Mouse (Mus musculus) liver, adult 2 months (tissue): ENCODE data around the gene Thada. TPM values are rescaled to one million over a fixed set of nuclear protein-coding genes. Genes with fewer than 3 reads are reported as not detected.

Source experiments
- DNase-seq: peaks from one replicate; pipeline ENCODE4 v3.0.0-alpha.2; 2011; ENCODE audit warnings: low read depth, low spot score; ENCODE audit errors: extremely low read depth
- H3K27ac ChIP-seq: fragments of 200-500 bp; replicated peaks from 2 replicates; pipeline ENCODE4 v1.5.1; 2012; ENCODE audit warnings: low read depth, mild to moderate bottlenecking, control low read depth, inconsistent platforms, low read length; ENCODE audit not compliant: insufficient read depth
- H3K27me3 ChIP-seq: fragments of 200-500 bp; 2 replicates; pipeline ENCODE4 v1.6.1; 2012; ENCODE audit warnings: mild to moderate bottlenecking, moderate library complexity, low read length, inconsistent platforms; ENCODE audit not compliant: control insufficient read depth, insufficient read depth
- H3K36me3 ChIP-seq: fragments of 200-500 bp; 2 replicates; pipeline ENCODE4 v1.6.1; 2012; ENCODE audit warnings: low read length, inconsistent platforms; ENCODE audit not compliant: control insufficient read depth, insufficient read depth
- H3K4me1 ChIP-seq: fragments of 200-500 bp; 2 replicates; pipeline ENCODE4 v1.6.1; 2011; ENCODE audit warnings: low read length; ENCODE audit not compliant: control insufficient read depth, insufficient read depth
- H3K4me3 ChIP-seq: fragments of 200-500 bp; 2 replicates; pipeline ENCODE4 v1.5.1; 2011; ENCODE audit warnings: low read depth, mild to moderate bottlenecking, control low read depth, low read length, moderate library complexity; ENCODE audit not compliant: insufficient read depth
- H3K79me2 ChIP-seq: fragments of 200-500 bp; 2 replicates; pipeline ENCODE4 v1.6.1; 2012; ENCODE audit warnings: inconsistent platforms, mild to moderate bottlenecking, low read length, moderate library complexity; ENCODE audit not compliant: control insufficient read depth, insufficient read depth
- H3K9ac ChIP-seq: fragments of 200-500 bp; 2 replicates; pipeline ENCODE4 v1.6.1; 2012; ENCODE audit warnings: low read depth, mild to moderate bottlenecking, control low read depth, inconsistent platforms, low read length
- CTCF ChIP-seq: fragments of 200-500 bp; IDR thresholded peaks from 2 replicates; pipeline ENCODE4 v1.5.1; 2011; ENCODE audit warnings: low read depth, low read length, control low read depth
- POLR2A ChIP-seq: fragments of 200-500 bp; IDR thresholded peaks from 2 replicates; pipeline ENCODE4 v1.6.1; 2011; ENCODE audit warnings: low read length, control low read depth; ENCODE audit not compliant: insufficient read depth; ENCODE audit errors: extremely low read depth
- WGBS: fragments of 180-500 bp; shearing (Covaris S2); methylation state at CpG from one replicate; pipeline ENCODE4 v1.1.7; 2018; 5-methylcytosine and 5-hydroxymethylcytosine counted together
- polyA plus RNA-seq: library from polyadenylated mRNA; depleted of rRNA; stranded (reverse); fragments of >200 nt; gene quantifications from 2 replicates; pipeline ENCODE4 v1.2.3, GENCODE M21; 2012
- total RNA-seq: library from RNA; depleted of rRNA; stranded (reverse); fragments of >200 nt; gene quantifications from 2 replicates; pipeline ENCODE4 v1.2.3, GENCODE M21; 2014

The Thada gene
- total and polyA plus RNA-seq, 2 experiments = 2.8 to 6.1 TPM

- no peak for TF ChIP-seq POLR2A
- no peak for TF ChIP-seq CTCF
- H3K4me3 ChIP-seq = no peak overlapping the region
- 97% methylated on average over 3 of the region's 3 CpGs for WGBS
- H3K79me2 ChIP-seq = no peaks in the 10 kb centered on the region
- H3K9ac ChIP-seq = no peak overlapping the region
- peaks cover 16% of the 10 kb centered on the region for H3K4me1 ChIP-seq
- H3K27ac ChIP-seq = no peak overlapping the region
- no peak for DNase-seq
- no peaks in the 10 kb centered on the region for H3K36me3 ChIP-seq
- no peaks in the 10 kb centered on the region for H3K27me3 ChIP-seq
Observed at GRCm38 (mm10) chr17:84213464-84213863, 252.5 kb downstream of the Thada start.

- H3K36me3 ChIP-seq = no peaks in the 10 kb centered on the region
- 88% methylated on average over 3 of the region's 3 CpGs for WGBS
- DNase-seq = no peak
- no peaks in the 10 kb centered on the region for H3K79me2 ChIP-seq
- TF ChIP-seq POLR2A (no peak), CTCF (no peak)
- H3K27me3 ChIP-seq = no peaks in the 10 kb centered on the region
- no peak overlapping the region for H3K27ac ChIP-seq
- H3K4me1 ChIP-seq = no peaks in the 10 kb centered on the region
- H3K4me3 ChIP-seq = no peak overlapping the region
- no peak overlapping the region for H3K9ac ChIP-seq
Observed at GRCm38 (mm10) chr17:84207611-84208010, 258.4 kb downstream of the Thada start.

GRCm38 (mm10) chr17:84206239-84206638 is 259.8 kb downstream of the Thada start:
- no peaks in the 10 kb centered on the region for H3K4me1 ChIP-seq
- H3K36me3 ChIP-seq = no peaks in the 10 kb centered on the region
- TF ChIP-seq CTCF (no peak), POLR2A (no peak)
- H3K27ac ChIP-seq = no peak overlapping the region
- H3K4me3 ChIP-seq = no peak overlapping the region
- 96% methylated on average over 3 of the region's 3 CpGs for WGBS
- no peak for DNase-seq
- H3K27me3 ChIP-seq = no peaks in the 10 kb centered on the region
- H3K9ac ChIP-seq = no peak overlapping the region
- no peaks in the 10 kb centered on the region for H3K79me2 ChIP-seq

- Histone ChIP-seq H3K27me3 (no peaks in the 10 kb centered on the region), H3K9ac (no peak overlapping the region), H3K36me3 (no peaks in the 10 kb centered on the region), H3K79me2 (no peaks in the 10 kb centered on the region), H3K4me3 (no peak overlapping the region), H3K4me1 (no peaks in the 10 kb centered on the region), H3K27ac (no peak overlapping the region)
- 87% methylated on average over 5 of the region's 5 CpGs for WGBS
- DNase-seq = no peak
- no peak for TF ChIP-seq CTCF
- TF ChIP-seq POLR2A = no peak
Observed at GRCm38 (mm10) chr17:84204962-84205361, 261.0 kb downstream of the Thada start.

- 93% methylated on average over 7 of the region's 7 CpGs for WGBS
- Histone ChIP-seq H3K36me3 (no peaks in the 10 kb centered on the region), H3K27ac (no peak overlapping the region), H3K79me2 (no peaks in the 10 kb centered on the region), H3K4me1 (no peaks in the 10 kb centered on the region), H3K4me3 (no peak overlapping the region), H3K9ac (no peak overlapping the region), H3K27me3 (no peaks in the 10 kb centered on the region)
- no peak for TF ChIP-seq POLR2A
- TF ChIP-seq CTCF = no peak
- DNase-seq = no peak
Observed at GRCm38 (mm10) chr17:84203340-84203739, 262.7 kb downstream of the Thada start.

- no peaks in the 10 kb centered on the region for H3K36me3 ChIP-seq
- TF ChIP-seq CTCF = no peak
- TF ChIP-seq POLR2A = no peak
- WGBS = 93% methylated on average over 5 of the region's 5 CpGs
Observed at GRCm38 (mm10) chr17:84201183-84201582, 264.8 kb downstream of the Thada start.

More at GRCm38 (mm10) chr17:84201183-84201582, 264.8 kb downstream of the Thada start:
- H3K9ac ChIP-seq = no peak overlapping the region
- H3K27ac ChIP-seq = no peak overlapping the region
- no peak overlapping the region for H3K4me3 ChIP-seq
- H3K79me2 ChIP-seq = no peaks in the 10 kb centered on the region
- no peak for DNase-seq
- H3K4me1 ChIP-seq = no peaks in the 10 kb centered on the region
- no peaks in the 10 kb centered on the region for H3K27me3 ChIP-seq
